Mouse (Mus musculus) limb, embryonic 13.5 days (tissue): Measurements from ENCODE around the gene Gabrb3. TPM values are rescaled to one million over a fixed set of nuclear protein-coding genes. Genes with fewer than 3 reads are reported as not detected.

ENCODE experiments used
- ATAC-seq: fragments of 200-750 bp; cut with Nextera tagmentation; 2 replicates; pipeline ENCODE4 v1.8.0; 2017; ENCODE audit warnings: low read depth, moderate number of reproducible peaks, moderate TSS enrichment; ENCODE audit not compliant: low FRiP score
- H3K27ac ChIP-seq: fragments of 300-500 bp; sonication (generic); 2 replicates; pipeline ENCODE4 v1.5.1; 2015; ENCODE audit warnings: inconsistent platforms, mild to moderate bottlenecking, moderate library complexity
- H3K27me3 ChIP-seq: fragments of 300-500 bp; sonication (generic); 2 replicates; pipeline ENCODE4 v1.6.1; 2015; ENCODE audit warnings: mild to moderate bottlenecking, inconsistent platforms
- H3K36me3 ChIP-seq: fragments of 300-500 bp; sonication (generic); 2 replicates; pipeline ENCODE4 v1.6.1; 2015; ENCODE audit warnings: inconsistent platforms, mild to moderate bottlenecking, moderate library complexity
- H3K4me1 ChIP-seq: fragments of 300-500 bp; sonication (generic); 2 replicates; pipeline ENCODE4 v1.6.1; 2015; ENCODE audit warnings: inconsistent platforms
- H3K4me2 ChIP-seq: fragments of 300-500 bp; sonication (generic); replicated peaks from 2 replicates; pipeline ENCODE4 v1.6.1; 2015; ENCODE audit warnings: inconsistent platforms, mild to moderate bottlenecking, moderate library complexity
- H3K4me3 ChIP-seq: fragments of 300-500 bp; sonication (generic); 2 replicates; pipeline ENCODE4 v1.5.1; 2015; ENCODE audit warnings: moderate library complexity, mild to moderate bottlenecking, inconsistent platforms
- H3K9ac ChIP-seq: fragments of 300-500 bp; sonication (generic); 2 replicates; pipeline ENCODE4 v1.6.1; 2015; ENCODE audit warnings: mild to moderate bottlenecking, inconsistent platforms
- H3K9me3 ChIP-seq: fragments of 300-500 bp; sonication (generic); 2 replicates; pipeline ENCODE4 v1.6.1; 2016; ENCODE audit warnings: inconsistent platforms
- WGBS: fragments of 180-500 bp; shearing (Covaris S2); methylation state at CpG from one replicate; pipeline ENCODE4 v1.1.7; 2015; 5-methylcytosine and 5-hydroxymethylcytosine counted together
- polyA plus RNA-seq: library from polyadenylated mRNA; unstranded; fragments of >200 nt; fragmentation: Nextera tagmentation; extraction: Ambion mirVana; gene quantifications from 2 replicates; pipeline ENCODE4 v1.2.1, GENCODE M21; 2015

Gabrb3 gene
- polyA plus RNA-seq, result 0.89 and 0.97 TPM in 2 replicates

DNA sequence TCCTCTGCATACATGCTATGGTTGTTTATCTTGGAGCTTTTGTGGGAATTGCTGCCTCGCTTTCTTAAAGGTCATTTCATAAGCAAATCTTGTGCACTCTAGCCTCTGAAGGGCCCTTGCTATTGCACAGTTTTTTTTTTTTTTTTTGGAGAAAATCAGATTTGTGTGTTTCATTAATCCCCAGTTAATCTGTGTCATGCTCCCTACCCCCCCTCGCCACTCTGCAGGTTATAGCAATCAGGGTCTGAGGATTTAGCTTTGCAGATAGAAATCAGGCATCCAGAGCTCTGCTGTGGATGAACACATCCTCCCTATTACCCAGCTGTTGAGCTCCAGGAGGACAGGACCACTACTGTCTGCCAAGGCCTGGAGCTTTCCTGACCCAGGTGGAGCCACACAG is at the start of gene Gabrb3:
Gene Gabrb3 (plus strand): TSS at position 301 of the 400 bp plus-strand sequence.
- no peaks in the 10 kb centered on the region for H3K9me3 ChIP-seq
- no peaks in the 10 kb centered on the region for H3K4me1 ChIP-seq
- no peak within 1 kb of the TSS for H3K9ac ChIP-seq
- H3K4me2 ChIP-seq, result no peak within 1 kb of the TSS
- no peak within 1 kb of the TSS for H3K27ac ChIP-seq
- no peak within 1 kb of the TSS for H3K4me3 ChIP-seq
- no peak for ATAC-seq
- 68% methylated on average over 2 of the region's 2 CpGs for WGBS
- H3K36me3 ChIP-seq, result no peaks in the 10 kb centered on the region
- H3K27me3 ChIP-seq, result no peaks in the 10 kb centered on the region

DNA sequence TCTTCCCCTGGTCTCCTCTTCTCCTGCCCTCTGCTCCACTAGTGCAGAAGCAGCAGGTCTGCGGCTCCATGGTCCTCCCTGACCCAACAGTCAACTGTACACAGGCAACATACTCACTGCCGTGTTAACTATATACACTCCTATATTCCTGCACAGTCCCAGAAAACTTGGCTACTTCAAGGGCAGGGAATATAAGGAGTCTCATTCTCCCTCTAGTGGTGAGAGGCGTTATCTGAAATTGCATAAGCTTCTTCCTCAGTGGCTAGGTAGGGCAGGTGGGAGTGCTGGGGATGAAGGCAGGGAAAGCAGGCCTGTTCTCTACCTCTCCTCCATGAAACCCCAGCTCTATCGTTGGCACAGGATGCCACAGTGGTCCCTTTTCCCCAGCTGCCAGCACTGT is 35.4 kb upstream of the Gabrb3 start:
- no peaks in the 10 kb centered on the region for H3K9me3 ChIP-seq
- no peaks in the 10 kb centered on the region for H3K36me3 ChIP-seq
- no peak overlapping the region for H3K4me2 ChIP-seq
- 24% methylated on average over 4 of the region's 4 CpGs for WGBS
- peak; percentile 54; the same call in 1 of the 2 replicates for ATAC-seq
- H3K27ac ChIP-seq, result no peak overlapping the region
- peaks cover 8% of the 10 kb centered on the region for H3K4me1 ChIP-seq
- no peak overlapping the region for H3K4me3 ChIP-seq
- peaks cover 53% of the 10 kb centered on the region for H3K27me3 ChIP-seq
- no peak overlapping the region for H3K9ac ChIP-seq

DNA sequence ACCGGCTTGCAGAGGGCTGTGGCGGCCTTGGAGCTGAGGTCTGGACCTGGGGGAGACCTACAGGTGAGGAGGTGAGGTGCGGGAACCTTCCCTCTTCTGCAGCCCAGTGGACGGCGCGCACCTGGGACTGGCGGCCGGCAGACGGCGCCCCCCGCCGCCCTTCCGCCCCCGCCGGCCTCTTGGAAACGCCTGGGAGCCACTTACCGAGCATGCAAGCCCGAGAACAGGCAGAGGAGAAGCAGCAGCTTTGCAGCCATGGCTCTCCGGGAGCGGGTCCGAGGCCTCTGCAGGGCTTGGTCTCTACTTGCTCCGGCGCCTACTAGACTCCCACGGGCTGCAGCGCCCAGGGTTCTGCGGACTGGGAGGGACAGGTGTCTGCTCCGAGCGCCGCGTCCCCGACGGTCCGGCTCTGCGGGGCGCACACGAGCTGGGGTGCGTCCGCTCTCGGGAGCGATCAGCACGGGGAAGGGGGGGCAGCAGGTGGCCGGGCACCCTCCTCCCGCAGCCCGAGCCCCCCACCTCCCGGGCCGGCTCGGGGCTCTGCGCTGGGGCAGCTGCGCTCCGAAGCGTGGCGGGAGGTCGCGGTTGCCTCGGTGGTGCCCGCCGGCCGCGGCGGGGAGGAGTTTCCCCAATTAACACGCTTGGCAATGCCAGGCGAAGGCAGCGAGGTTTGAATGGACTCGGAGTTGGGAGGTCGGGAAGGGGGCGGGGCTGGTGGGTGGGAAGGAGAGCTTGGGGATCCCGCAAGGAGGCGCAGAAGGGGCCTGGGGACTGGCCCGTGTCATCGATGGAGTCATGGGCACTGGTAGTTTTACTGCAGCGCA is 32.8 kb upstream of the Gabrb3 start, which contains the start of gene Gabrg3:
Gene Gabrg3 (minus strand): TSS at position 672 of the 824 bp plus-strand sequence.
- H3K9ac ChIP-seq, result peak within 1 kb of the TSS; percentile 61
- no peak for ATAC-seq
- H3K27ac ChIP-seq, result no peak within 1 kb of the TSS

DNA sequence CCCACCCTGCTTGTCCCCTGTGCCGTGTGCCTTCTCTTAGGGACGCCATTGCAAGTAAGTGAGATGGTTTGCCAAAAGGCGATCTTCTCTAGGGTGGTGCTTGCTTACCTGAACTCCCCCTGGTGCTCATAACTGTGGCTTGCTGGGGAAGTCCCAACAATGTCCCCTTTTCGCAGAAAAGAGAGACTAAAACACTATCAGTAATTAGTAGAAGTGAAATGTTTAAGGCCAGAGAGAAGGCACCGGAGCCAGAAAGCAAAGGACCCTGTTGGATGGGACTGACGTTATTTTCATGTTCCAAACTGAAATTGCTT is 32.2 kb upstream of the Gabrb3 start:
- Histone ChIP-seq H3K36me3 (no peaks in the 10 kb centered on the region), H3K4me3 (peak overlapping the region; percentile 56), H3K27ac (no peak overlapping the region), H3K9ac (no peak overlapping the region), H3K4me2 (peak overlapping the region; percentile 92), H3K4me1 (peaks cover 8% of the 10 kb centered on the region), H3K9me3 (no peaks in the 10 kb centered on the region), H3K27me3 (peaks cover 52% of the 10 kb centered on the region)
- ATAC-seq, result no peak
- WGBS, result 19% methylated on average over 6 of the region's 6 CpGs

More for the DNA sequence above, 32.8 kb upstream of the Gabrb3 start, which contains the start of gene Gabrg3:
- H3K4me3 ChIP-seq, result peak within 1 kb of the TSS; percentile 56
- peaks cover 8% of the 10 kb centered on the region for H3K4me1 ChIP-seq
- under 1% methylated on average over 63 of the region's 71 CpGs for WGBS
- peaks cover 54% of the 10 kb centered on the region for H3K27me3 ChIP-seq
- H3K36me3 ChIP-seq, result no peaks in the 10 kb centered on the region
- H3K9me3 ChIP-seq, result no peaks in the 10 kb centered on the region
- peak within 1 kb of the TSS; percentile 92 for H3K4me2 ChIP-seq

DNA sequence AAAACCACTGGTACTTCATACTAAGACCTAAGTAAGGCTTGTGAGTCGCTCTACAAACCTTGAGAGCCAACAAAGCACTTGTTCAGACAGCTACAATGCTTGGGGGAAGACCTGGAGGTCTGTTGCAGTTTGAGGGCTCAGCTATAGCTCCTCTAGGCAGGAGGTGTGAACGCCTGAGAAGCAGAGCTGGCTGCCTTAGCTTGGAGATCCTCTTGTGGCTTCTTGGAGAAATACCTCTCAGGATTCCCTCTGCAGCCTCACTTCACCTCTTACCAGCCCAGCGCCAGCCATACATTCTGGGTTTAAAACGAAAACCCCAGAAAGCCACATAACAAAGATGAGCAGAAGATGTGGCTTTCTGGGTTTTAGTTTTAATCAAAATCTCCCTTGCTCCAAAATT is 29.4 kb upstream of the Gabrb3 start:
- Histone ChIP-seq H3K27me3 (peaks cover 41% of the 10 kb centered on the region), H3K4me2 (no peak overlapping the region), H3K36me3 (no peaks in the 10 kb centered on the region), H3K4me1 (peaks cover 8% of the 10 kb centered on the region), H3K9ac (no peak overlapping the region), H3K4me3 (no peak overlapping the region), H3K27ac (no peak overlapping the region), H3K9me3 (no peaks in the 10 kb centered on the region)
- ATAC-seq, result no peak
- 32% methylated on average over 4 of the region's 4 CpGs for WGBS

DNA sequence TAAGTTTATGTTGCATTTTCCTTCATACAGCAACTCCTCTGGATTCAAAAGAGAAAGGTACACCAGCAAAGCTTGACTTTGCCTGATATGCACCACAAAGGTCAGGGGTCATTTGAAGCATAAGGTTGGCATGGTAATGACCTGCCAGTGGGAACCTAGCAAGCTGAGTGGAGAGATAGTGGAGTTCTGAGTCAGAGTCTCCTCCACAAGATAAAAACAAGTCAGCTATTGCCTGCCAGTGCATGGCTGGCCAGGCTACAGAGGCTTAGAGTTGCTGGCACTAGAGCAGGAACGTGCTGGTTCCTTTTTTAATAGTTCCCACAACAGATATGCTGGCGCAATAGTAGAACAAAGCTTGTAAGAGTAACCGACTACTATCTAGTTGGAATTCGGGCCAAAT is 25.9 kb upstream of the Gabrb3 start:
- ATAC-seq, result no peak
- Histone ChIP-seq H3K9ac (no peak overlapping the region), H3K4me3 (no peak overlapping the region)

DNA sequence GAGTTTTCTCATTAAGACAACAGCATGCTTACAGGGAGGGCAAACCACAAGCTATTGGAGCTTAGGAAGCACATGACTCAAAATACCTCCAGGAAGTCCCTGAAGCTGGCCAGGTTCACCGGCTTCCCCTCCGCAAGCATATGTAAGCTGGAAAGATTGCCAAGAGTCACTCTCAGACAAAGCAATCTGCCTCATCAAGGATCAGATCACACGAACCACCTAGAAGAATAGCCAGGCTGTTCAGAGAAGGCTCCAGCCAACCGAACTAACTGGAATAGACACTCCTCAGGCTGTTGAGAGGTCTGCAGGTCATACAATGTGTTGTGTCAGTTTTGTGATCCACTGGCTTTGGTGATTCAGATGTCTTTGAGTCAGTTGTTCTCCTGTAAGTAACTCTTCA is 8.3 kb upstream of the Gabrb3 start:
- no peak for ATAC-seq
- Histone ChIP-seq H3K9me3 (no peaks in the 10 kb centered on the region), H3K27me3 (no peaks in the 10 kb centered on the region), H3K4me1 (no peaks in the 10 kb centered on the region), H3K4me3 (no peak overlapping the region), H3K27ac (no peak overlapping the region), H3K36me3 (no peaks in the 10 kb centered on the region), H3K9ac (no peak overlapping the region), H3K4me2 (no peak overlapping the region)
- 91% methylated on average over 4 of the region's 4 CpGs for WGBS

More for the DNA sequence above, 25.9 kb upstream of the Gabrb3 start:
- Histone ChIP-seq H3K4me2 (no peak overlapping the region), H3K36me3 (no peaks in the 10 kb centered on the region), H3K4me1 (no peaks in the 10 kb centered on the region), H3K27me3 (peaks cover 9% of the 10 kb centered on the region; the same call in 1 of the 2 replicates), H3K9me3 (no peaks in the 10 kb centered on the region), H3K27ac (no peak overlapping the region)
- 89% methylated on average over 4 of the region's 4 CpGs for WGBS

DNA sequence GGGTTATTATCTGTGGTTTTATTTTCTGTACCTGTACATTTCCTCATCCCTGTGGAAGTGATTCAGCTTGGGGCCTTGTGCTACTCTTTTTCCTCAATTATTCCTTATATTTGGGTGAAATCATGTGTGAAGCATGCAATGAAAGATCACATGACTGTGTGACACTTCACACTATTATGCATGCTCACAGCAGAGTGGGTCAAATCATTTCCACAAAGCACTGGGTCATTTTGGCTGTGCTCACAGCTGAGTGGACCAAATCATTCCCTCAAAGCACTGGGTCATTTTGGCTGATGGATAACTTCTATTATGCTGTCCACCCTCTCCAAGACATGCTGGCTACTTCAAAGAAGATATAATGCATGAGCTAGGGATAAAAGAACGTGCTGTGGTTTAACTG is 6.6 kb upstream of the Gabrb3 start:
- no peak overlapping the region for H3K9ac ChIP-seq
- no peaks in the 10 kb centered on the region for H3K9me3 ChIP-seq
- H3K36me3 ChIP-seq, result no peaks in the 10 kb centered on the region
- no peak for ATAC-seq
- no peaks in the 10 kb centered on the region for H3K27me3 ChIP-seq
- no peaks in the 10 kb centered on the region for H3K4me1 ChIP-seq
- H3K4me2 ChIP-seq, result no peak overlapping the region
- no peak overlapping the region for H3K27ac ChIP-seq
- no peak overlapping the region for H3K4me3 ChIP-seq
- WGBS, result 39% methylated on average over 1 of the region's 1 CpGs

DNA sequence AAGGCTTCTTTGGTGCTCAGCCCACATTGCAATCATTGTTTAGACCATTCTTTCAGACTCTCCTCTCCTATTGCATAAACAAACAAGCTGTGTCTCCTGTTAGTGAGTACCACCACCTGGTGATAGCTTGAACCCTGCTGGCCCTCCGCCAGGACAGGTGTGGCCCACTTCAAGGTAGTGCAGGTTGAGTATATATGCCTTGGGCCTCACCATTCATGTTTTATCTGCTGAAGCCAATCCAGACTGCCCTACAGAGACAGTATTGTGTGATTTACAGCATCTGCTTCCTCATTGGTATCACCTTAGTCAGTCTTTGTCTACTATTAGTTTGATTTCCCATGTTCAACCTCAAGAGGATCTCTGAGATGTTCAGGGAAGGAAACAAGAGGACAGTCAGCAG is 1.6 kb downstream of the Gabrb3 start:
- 79% methylated on average over 1 of the region's 1 CpGs for WGBS
- Histone ChIP-seq H3K27me3 (no peaks in the 10 kb centered on the region), H3K4me3 (no peak overlapping the region), H3K36me3 (no peaks in the 10 kb centered on the region), H3K4me1 (no peaks in the 10 kb centered on the region), H3K9me3 (no peaks in the 10 kb centered on the region), H3K4me2 (no peak overlapping the region), H3K27ac (no peak overlapping the region), H3K9ac (no peak overlapping the region)
- ATAC-seq, result no peak

DNA sequence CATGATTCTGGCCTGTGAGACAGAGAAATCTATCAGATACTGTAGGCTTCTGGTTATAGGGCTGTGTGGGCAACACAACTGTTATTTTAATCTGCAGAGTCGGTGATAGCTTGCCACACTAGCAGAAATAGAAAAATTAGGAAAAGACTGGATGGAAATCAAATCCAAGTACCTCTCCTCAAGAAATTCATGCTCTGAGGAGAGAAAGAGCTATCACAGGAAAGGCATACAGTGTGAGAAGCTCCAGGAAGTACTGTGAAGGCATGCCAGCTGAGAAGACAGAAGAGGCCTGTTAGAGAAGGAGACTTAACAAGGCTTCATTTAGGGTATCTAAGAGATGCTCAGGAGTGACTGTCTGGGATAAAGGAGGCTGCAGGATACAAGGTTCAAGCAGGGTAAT is 3.2 kb downstream of the Gabrb3 start:
- no peak for ATAC-seq

DNA sequence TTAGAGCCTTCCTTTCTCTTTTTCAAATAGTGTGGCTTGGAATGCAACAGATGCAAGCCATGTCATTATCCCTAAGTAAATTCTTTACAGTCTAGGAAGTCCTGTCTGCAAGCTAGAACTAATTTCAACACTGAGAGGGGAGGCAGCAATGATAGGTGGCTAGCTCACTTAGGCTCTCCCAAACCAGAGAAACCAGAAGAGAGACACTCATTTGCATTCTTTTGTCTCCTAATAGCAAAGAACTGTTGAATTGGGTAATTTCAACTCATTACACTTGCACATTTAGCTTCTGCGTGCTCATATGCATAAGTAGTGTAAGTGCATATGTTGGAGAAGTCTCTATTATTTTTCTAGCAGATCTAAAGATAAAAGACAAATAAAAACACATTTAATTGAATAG is 28.7 kb downstream of the Gabrb3 start:
- no peak overlapping the region for H3K4me2 ChIP-seq
- H3K27me3 ChIP-seq, result no peaks in the 10 kb centered on the region
- no peak overlapping the region for H3K4me3 ChIP-seq
- no peaks in the 10 kb centered on the region for H3K9me3 ChIP-seq
- no peak for ATAC-seq
- no peaks in the 10 kb centered on the region for H3K4me1 ChIP-seq
- no peaks in the 10 kb centered on the region for H3K36me3 ChIP-seq
- 81% methylated on average over 1 of the region's 1 CpGs for WGBS
- no peak overlapping the region for H3K27ac ChIP-seq
- H3K9ac ChIP-seq, result no peak overlapping the region

More for the DNA sequence above, 3.2 kb downstream of the Gabrb3 start:
- H3K9me3 ChIP-seq, result no peaks in the 10 kb centered on the region
- 81% methylated on average over 1 of the region's 1 CpGs for WGBS
- H3K4me3 ChIP-seq, result no peak overlapping the region
- H3K27ac ChIP-seq, result no peak overlapping the region
- H3K36me3 ChIP-seq, result no peaks in the 10 kb centered on the region
- H3K4me2 ChIP-seq, result no peak overlapping the region
- H3K27me3 ChIP-seq, result no peaks in the 10 kb centered on the region
- no peak overlapping the region for H3K9ac ChIP-seq
- no peaks in the 10 kb centered on the region for H3K4me1 ChIP-seq

DNA sequence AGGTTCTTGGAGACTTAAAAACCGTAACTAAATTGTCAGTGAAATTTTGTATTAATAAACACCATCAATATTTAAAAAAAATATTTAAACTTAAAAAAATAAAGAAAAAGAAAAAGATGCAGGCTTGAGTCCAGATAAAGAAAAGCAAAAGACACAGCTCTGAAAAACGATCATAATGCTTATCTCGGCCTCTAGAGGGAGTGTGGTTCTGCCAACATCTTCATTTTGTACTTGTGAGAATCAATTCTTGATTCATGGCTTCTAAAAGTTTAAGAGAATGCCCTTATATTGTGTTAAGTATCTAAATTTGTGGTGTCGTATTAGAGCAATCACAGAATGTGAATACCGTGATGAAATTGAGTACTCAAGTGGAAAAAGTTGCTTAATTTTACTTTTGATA is 40.9 kb downstream of the Gabrb3 start:
- H3K4me3 ChIP-seq, result no peak overlapping the region
- no peak for ATAC-seq
- no peak overlapping the region for H3K27ac ChIP-seq
- no peaks in the 10 kb centered on the region for H3K27me3 ChIP-seq
- H3K9me3 ChIP-seq, result no peaks in the 10 kb centered on the region
- H3K9ac ChIP-seq, result no peak overlapping the region
- H3K36me3 ChIP-seq, result no peaks in the 10 kb centered on the region
- WGBS, result 68% methylated on average over 5 of the region's 5 CpGs
- no peaks in the 10 kb centered on the region for H3K4me1 ChIP-seq
- H3K4me2 ChIP-seq, result no peak overlapping the region

DNA sequence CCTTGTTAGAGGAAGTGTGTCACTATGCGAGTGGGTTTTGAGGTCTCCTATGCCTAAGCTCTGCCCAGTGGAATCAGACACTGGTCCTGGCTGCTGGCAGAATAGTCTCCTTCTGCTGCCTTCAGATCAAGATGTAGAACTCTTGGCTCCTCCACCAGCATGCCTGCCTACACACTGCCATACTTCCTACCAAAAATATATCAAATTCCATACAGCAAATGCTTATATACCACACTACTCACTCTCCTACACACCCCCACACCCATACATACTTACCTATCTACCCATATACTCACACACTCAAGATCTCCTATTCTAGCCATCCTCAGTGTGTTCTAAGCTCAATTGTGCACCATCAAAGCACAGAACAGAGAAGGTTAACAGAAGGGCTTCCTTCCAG is 51.8 kb downstream of the Gabrb3 start:
- Histone ChIP-seq H3K9ac (no peak overlapping the region), H3K36me3 (no peaks in the 10 kb centered on the region), H3K9me3 (no peaks in the 10 kb centered on the region), H3K27ac (no peak overlapping the region), H3K27me3 (no peaks in the 10 kb centered on the region), H3K4me3 (no peak overlapping the region), H3K4me2 (no peak overlapping the region), H3K4me1 (no peaks in the 10 kb centered on the region)
- ATAC-seq, result no peak
- whole genome bisulfite sequencing, result 95% methylated on average over 1 of the region's 1 CpGs
